Mouse (Mus musculus): ENCODE data around the gene Ttyh1. TPM values are rescaled to one million over a fixed set of nuclear protein-coding genes. Genes with fewer than 3 reads are reported as not detected.

Ttyh1 gene
- 1.2 TPM for polyA plus RNA-seq (2017; shearing (Covaris generic))

DNA sequence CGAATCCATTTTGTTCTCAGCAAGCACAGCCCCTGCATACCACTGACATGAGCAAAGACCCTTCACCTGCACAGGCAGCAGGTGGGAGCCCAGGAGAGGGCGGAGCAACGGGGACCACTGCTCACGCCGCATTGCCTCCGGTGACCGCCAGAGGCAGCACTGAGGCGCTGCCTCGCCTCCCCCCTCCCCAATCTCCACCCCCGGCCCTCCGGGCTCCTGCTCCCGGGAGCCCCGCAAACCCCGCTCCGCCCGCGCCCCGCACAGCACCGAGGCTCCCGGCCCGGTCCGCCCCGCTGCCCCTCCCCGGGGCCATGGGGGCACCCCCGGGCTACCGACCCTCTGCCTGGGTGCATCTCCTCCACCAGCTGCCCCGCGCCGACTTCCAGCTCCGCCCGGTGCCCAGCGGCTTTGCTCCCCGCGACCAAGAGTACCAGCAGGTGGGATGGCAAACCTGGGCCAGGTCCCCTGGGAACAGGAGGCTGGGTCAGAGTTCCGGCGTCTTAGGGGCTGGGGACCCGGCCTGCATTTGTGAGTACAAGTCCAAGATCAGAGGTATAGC is at the start of gene Ttyh1:
Gene Ttyh1 (plus strand): TSS at position 65 of the 559 bp plus-strand sequence.

DNA sequence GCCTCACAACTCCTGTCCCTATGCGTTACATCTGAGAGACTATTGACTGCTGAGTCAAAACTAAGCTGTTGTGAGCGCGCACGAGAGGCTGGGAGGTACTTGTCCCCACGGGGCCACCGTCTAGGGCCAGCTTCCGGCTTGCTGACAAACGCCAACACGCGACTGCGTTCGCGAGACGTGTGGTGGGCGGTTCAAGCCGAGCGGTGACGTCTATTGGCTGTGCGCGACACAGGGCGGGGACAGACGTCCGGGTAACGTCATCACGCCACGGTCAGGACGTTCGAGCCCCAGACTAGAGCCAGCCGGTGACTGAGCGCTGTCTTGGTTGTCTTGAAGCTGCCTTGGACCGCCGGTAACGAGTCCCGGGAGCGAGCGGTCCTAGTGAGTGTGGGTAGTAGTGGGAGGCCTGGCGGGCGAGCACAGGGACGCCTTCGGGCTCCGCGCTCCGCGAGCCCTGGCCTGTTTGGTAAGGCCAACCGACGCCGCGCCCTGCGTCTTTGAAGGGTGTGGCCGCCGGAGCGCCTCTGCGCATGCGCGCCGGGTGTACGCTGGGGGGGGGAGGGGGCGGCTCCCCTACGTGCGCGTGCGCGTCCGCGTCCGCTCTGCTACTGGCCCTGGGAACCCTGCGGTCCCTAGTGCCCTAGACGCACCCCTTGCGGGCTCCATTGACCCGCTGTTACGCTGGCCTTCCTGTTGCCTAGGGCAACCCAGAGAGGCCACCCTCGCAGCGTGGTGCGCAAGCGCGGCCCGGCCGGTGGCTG is 17.7 kb downstream of the Ttyh1 start, which contains the start of gene Leng8:
Gene Leng8 (plus strand): TSS at position 269 of the 761 bp plus-strand sequence.

DNA sequence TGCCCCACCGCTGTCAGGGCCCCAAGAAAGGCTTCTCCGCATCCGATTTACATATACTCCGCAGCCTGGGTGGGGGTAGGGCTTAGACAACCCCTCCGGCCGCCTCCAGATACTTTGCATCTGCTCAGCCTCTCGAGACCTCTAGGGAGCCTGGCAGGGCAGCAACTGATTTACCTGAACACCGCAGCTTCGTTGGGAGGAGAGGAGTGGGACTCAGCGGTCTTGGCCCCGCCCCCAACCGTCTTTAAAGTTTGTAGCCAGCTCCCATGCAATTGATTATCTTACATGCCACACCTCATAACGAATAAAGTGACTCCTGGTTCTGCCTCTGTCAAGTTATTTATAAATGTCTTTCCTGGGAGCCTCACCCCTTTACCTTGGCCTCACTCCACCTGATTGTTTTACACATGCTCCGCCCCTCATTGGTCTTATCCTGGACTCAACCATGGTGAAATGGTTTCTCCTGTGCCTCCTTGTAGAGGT is 30.9 kb downstream of the Ttyh1 start, which contains the start of gene Leng9:
Gene Leng9 (minus strand): TSS at position 316 of the 483 bp plus-strand sequence.

DNA sequence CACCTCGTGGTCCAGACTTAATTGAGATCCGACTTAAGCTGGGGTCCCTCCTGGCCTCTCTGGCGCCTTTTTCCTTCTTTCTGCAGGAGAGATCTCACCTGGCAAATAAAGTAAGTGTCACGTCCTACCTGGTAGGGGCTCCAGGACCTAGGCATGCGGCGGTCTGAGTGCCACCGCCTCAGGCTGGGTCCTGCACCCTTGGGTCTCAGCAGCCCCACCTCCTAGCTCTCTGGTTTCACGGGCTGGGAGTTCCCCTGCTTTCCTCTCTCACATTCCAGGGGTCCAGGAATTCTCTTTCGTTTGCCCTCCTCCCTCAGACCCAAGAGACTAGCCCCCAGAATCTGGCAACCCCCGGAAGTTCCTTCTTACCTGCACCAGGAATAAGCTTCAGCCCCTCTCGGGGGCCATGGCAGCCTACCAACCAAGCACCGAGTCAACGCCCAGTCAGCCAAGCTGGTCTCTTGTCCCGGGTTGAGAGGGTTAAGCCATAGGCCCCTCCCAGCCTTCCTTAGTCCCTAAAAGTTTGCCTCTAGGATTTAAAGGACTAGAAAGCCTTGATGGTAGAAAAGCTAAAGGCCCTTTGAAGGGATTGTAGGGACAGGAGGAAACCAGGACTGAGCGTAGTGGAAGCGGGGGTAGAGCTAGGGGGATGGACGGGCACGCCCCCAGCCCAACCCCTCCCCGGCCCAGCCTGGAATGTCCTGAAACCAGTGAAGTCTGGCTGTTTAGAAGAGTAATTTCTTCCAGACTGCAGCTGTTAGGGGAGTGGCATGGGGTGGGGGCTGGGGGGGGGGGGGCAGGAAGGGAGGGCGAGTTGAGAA is 45.1 kb downstream of the Ttyh1 start, which contains the start of gene Cdc42ep5:
Gene Cdc42ep5 (minus strand): TSS at position 771 of the 821 bp plus-strand sequence.

Other genes with a start within 250 kb of the Ttyh1 start
- gene Gm14548, start 221.3 kb upstream of the Ttyh1 start, polyA plus RNA-seq (2017; shearing (Covaris generic)): not detected
- 0.15 TPM for gene Lilra6, start 203.9 kb upstream of the Ttyh1 start, polyA plus RNA-seq (2017; shearing (Covaris generic))
- 20.8 TPM for gene Lair1, start 56.2 kb upstream of the Ttyh1 start, polyA plus RNA-seq (2017; shearing (Covaris generic))
- gene Leng8, start 17.6 kb downstream of the Ttyh1 start, polyA plus RNA-seq (2017; shearing (Covaris generic)): 139 TPM
- gene Leng9, start 31.0 kb downstream of the Ttyh1 start, polyA plus RNA-seq (2017; shearing (Covaris generic)): 18.7 TPM
- not detected for gene Cdc42ep5, start 45.5 kb downstream of the Ttyh1 start, polyA plus RNA-seq (2017; shearing (Covaris generic))
- gene Lilra5, start 118.3 kb downstream of the Ttyh1 start, polyA plus RNA-seq (2017; shearing (Covaris generic)): not detected
- gene Ncr1, start 218.3 kb downstream of the Ttyh1 start, polyA plus RNA-seq (2017; shearing (Covaris generic)): not detected